8 mouse cellular contexts compared by ENCODE assay signal in the genomic region with DNA sequence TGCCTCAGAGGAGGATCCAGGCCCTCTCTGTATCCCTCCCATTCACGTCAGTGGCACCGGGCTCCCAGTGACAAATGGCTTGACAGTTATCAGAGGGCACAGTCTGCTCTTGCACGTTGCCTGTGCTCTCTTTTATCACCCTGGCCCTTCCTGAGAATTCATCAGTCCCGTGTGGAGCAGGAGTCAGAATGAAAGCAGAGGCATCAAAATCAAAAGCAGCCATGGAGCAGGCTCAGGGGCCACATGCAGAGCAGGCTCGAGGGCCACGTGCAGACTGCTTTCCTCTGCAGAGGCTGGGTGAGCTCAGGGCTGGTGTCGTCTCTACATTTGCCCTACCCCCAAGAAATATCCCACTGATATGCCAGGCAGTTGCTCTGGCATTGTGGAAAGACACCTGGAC. TPM values are rescaled to one million over a fixed set of nuclear protein-coding genes. Genes with fewer than 3 reads are reported as not detected.
DNase-seq lines count a peak whose midpoint lies in the region; ATAC-seq and TF ChIP-seq lines count a peak whose summit lies in the region.

No protein-coding gene starts in this region.

- H3K9me3 ChIP-seq in erythroblast, embryonic 14.5 days (ENCODE audit: control insufficient read depth, low read length), result no peaks in the 10 kb centered on the region
- no peaks in the 10 kb centered on the region for H3K9me3 ChIP-seq in liver, embryonic 16.5 days (replicated peaks; ENCODE audit: control insufficient read depth, low read length)

- H3K27me3 ChIP-seq in kidney, adult 2 months (replicated peaks; ENCODE audit: control insufficient read depth, insufficient read depth, low read length), result no peaks in the 10 kb centered on the region
- no peaks in the 10 kb centered on the region for H3K27me3 ChIP-seq in erythroblast, embryonic 14.5 days (ENCODE audit: control insufficient read depth)
- no peaks in the 10 kb centered on the region for H3K27me3 ChIP-seq in liver, embryonic 16.5 days (ENCODE audit: control insufficient read depth, insufficient read depth, low read depth, low read length)
- H3K27me3 ChIP-seq in cerebellum, adult 2 months (ENCODE audit: control insufficient read depth, insufficient read depth, low read length), result no peaks in the 10 kb centered on the region

- H3K36me3 ChIP-seq in kidney, adult 2 months (ENCODE audit: control insufficient read depth, insufficient read depth, low read length), result no peaks in the 10 kb centered on the region
- peaks cover 28% of the 10 kb centered on the region for H3K36me3 ChIP-seq in erythroblast, embryonic 14.5 days (ENCODE audit: control insufficient read depth)
- peaks cover 2% of the 10 kb centered on the region; the same call in 1 of the 2 replicates for H3K36me3 ChIP-seq in liver, embryonic 16.5 days (ENCODE audit: control insufficient read depth, insufficient read depth)

- no peak overlapping the region for H3K9ac ChIP-seq in liver, embryonic 16.5 days (ENCODE audit: low read depth, low read length)

- ATAC-seq in liver, embryonic 16.5 days (ENCODE audit: low read depth), result peak; percentile 68

- H3K4me1 ChIP-seq in kidney, adult 2 months (ENCODE audit: control insufficient read depth, insufficient read depth, low read length), result no peaks in the 10 kb centered on the region
- H3K4me1 ChIP-seq in erythroblast, embryonic 14.5 days (ENCODE audit: control insufficient read depth), result peaks cover 93% of the 10 kb centered on the region
- H3K4me1 ChIP-seq in liver, embryonic 16.5 days (ENCODE audit: control insufficient read depth, low read depth, low read length), result peaks cover 75% of the 10 kb centered on the region
- H3K4me1 ChIP-seq in cerebellum, adult 2 months (ENCODE audit: control insufficient read depth, insufficient read depth, low read length), result no peaks in the 10 kb centered on the region

- no peak overlapping the region for H3K4me3 ChIP-seq in kidney, adult 2 months (ENCODE audit: insufficient read depth, low read depth, low read length)
- H3K4me3 ChIP-seq in erythroblast, embryonic 14.5 days (replicated peaks), result peak overlapping the region; percentile 27
- no peak overlapping the region for H3K4me3 ChIP-seq in liver, embryonic 16.5 days (ENCODE audit: low read depth, low read length)
- no peak overlapping the region for H3K4me3 ChIP-seq in cerebellum, adult 2 months (replicated peaks; ENCODE audit: insufficient read depth, low read depth, low read length)

- peak overlapping the region; percentile 26; the same call in 1 of the 2 replicates for H3K27ac ChIP-seq in kidney, adult 2 months (ENCODE audit: insufficient read depth, low read depth, low read length)
- H3K27ac ChIP-seq in liver, embryonic 16.5 days (ENCODE audit: low read length), result peak overlapping the region; percentile 87
- H3K27ac ChIP-seq in cerebellum, adult 2 months (ENCODE audit: insufficient read depth, low read length), result no peak overlapping the region

- TF ChIP-seq CTCF in kidney, adult 2 months (conservative IDR thresholded peaks at IDR 0.05; ENCODE audit: insufficient read depth, insufficient read length, low read depth, low read length), result no peak
- no peak for TF ChIP-seq CTCF in cerebellum, adult 2 months (IDR thresholded peaks at IDR 0.05; ENCODE audit: borderline replicate concordance, insufficient read depth, low read depth, low read length)

- intact Hi-C loops in left cerebral cortex, postnatal 14 days (cut with DNase I), result no loop called here

- DNase-seq in kidney, adult 2 months, result no peak
- DNase-seq in kidney, postnatal 14 days, result no peak
- DNase-seq in MN1 (ENCODE audit: low spot score), result peak; percentile 12
- no peak for DNase-seq in left cerebral cortex, postnatal 14 days (ENCODE audit: low spot score in 2 of 2)
- no peak for DNase-seq in ovary, adult 18-20 months (ENCODE audit: low spot score)
- DNase-seq in cerebellum, adult 2 months, result no peak

- H3K4me2 ChIP-seq in liver, embryonic 16.5 days (ENCODE audit: low read depth, low read length), result peak overlapping the region; percentile 38

- no peak for TF ChIP-seq POLR2A in kidney, adult 2 months (IDR thresholded peaks at IDR 0.05; ENCODE audit: low read depth, low read length)
- no peak for TF ChIP-seq POLR2A in cerebellum, adult 2 months (IDR thresholded peaks at IDR 0.05; ENCODE audit: borderline replicate concordance, insufficient read depth, low read length)

- WGBS in kidney, adult 2 months, result 51% methylated on average over 7 of the region's 7 CpGs
- 6% methylated on average over 7 of the region's 7 CpGs for WGBS in liver, embryonic 16.5 days (ENCODE audit: insufficient replicate concordance)
- WGBS in cerebellum, adult 2 months, result 43% methylated on average over 7 of the region's 7 CpGs

RNA-seq across cellular contexts. Expression of gene Dapp1, which starts 29.5 kb away (rescaled TPM):
- polyA plus RNA-seq in kidney, adult 2 months (2012; rRNA removed), result 1.7 and 2.3 TPM in 2 replicates
- 0.18 and 0.29 TPM in 2 replicates for polyA plus RNA-seq in erythroblast, embryonic 14.5 days (2012)
- 12.1 and 13.0 TPM in 2 replicates for polyA plus RNA-seq in liver, embryonic 16.5 days (2015; fragmentation: Nextera tagmentation; extraction: Ambion mirVana)
- 1 to 10 TPM; 2.9 to 3.0 TPM for total RNA-seq in left cerebral cortex, postnatal 14 days (2021)
- polyA plus RNA-seq in cerebellum, adult 2 months (2012; rRNA removed), result 0.79 and 1.1 TPM in 2 replicates

RNA-seq across cellular contexts. Expression of gene Lamtor3, which starts 33.5 kb away (rescaled TPM):
- polyA plus RNA-seq in kidney, adult 2 months (2012; rRNA removed), result 32.9 and 41.5 TPM in 2 replicates
- polyA plus RNA-seq in erythroblast, embryonic 14.5 days (2012), result 1.8 and 2.7 TPM in 2 replicates
- polyA plus RNA-seq in liver, embryonic 16.5 days (2015; fragmentation: Nextera tagmentation; extraction: Ambion mirVana), result 48.2 and 50.2 TPM in 2 replicates
- total RNA-seq in left cerebral cortex, postnatal 14 days (2021), result 10 to 100 TPM; 67.3 to 79.5 TPM
- 92.8 and 95.0 TPM in 2 replicates for polyA plus RNA-seq in cerebellum, adult 2 months (2012; rRNA removed)
